Mouse (Mus musculus) layer of hippocampus, postnatal 25 days (tissue): Measurements from ENCODE around the gene Krt18. TPM values are rescaled to one million over a fixed set of nuclear protein-coding genes. Genes with fewer than 3 reads are reported as not detected.
"Not testable (repeated sequence)": the region's sequence is repeated elsewhere in the genome, so short reads cannot be mapped to it uniquely, and the experiment has no call there.

Experiments
- DNase-seq, 2 experiments: peaks; one replicate each; pipeline ENCODE4 v3.0.0; 2022; ENCODE audit warnings: mixed read lengths in 2 of 2, low spot score in 1 of 2; ENCODE audit errors: extremely low spot score in 1 of 2
- total RNA-seq, 2 experiments: library from RNA; stranded (reverse); gene quantifications; 2 replicates each; pipeline ENCODE4 v1.2.3; 2021

Gene Krt18
- total RNA-seq, result under 1 TPM; 0.17 to 0.26 TPM

- no peak for DNase-seq
Measured at GRCm38 (mm10) chr15:102028040-102028439, at the start of gene Krt18. Krt18 (plus strand) TSS chr15:102028180.

GRCm38 (mm10) chr15:101980849-101981248 lies 47.1 kb upstream of the Krt18 start:
- DNase-seq, result no peak

GRCm38 (mm10) chr15:101983315-101983948 lies 44.5 kb upstream of the Krt18 start:
- DNase-seq, result no peak

GRCm38 (mm10) chr15:101983949-101984601 lies 43.9 kb upstream of the Krt18 start:
- peak; percentile 90 to 96 for DNase-seq

GRCm38 (mm10) chr15:101984746-101985145 lies 43.2 kb upstream of the Krt18 start:
- DNase-seq, result no peak

GRCm38 (mm10) chr15:101988119-101988518 lies 39.9 kb upstream of the Krt18 start:
- peak; percentile 87 to 96 for DNase-seq

- no peak for DNase-seq
Measured at GRCm38 (mm10) chr15:101988714-101989113, 39.3 kb upstream of the Krt18 start.

GRCm38 (mm10) chr15:101990946-101991345 lies 37.0 kb upstream of the Krt18 start:
- DNase-seq, result no peak

- no peak for DNase-seq
Measured at GRCm38 (mm10) chr15:101994365-101994764, 33.6 kb upstream of the Krt18 start.

- DNase-seq, result no peak
Measured at GRCm38 (mm10) chr15:101995484-101996236, 32.3 kb upstream of the Krt18 start.

GRCm38 (mm10) chr15:101996450-101997078 lies 31.4 kb upstream of the Krt18 start:
- not testable (repeated sequence) for DNase-seq

GRCm38 (mm10) chr15:101999156-101999555 lies 28.8 kb upstream of the Krt18 start:
- no peak for DNase-seq

- DNase-seq, result no peak
Measured at GRCm38 (mm10) chr15:101999676-102000335, 28.2 kb upstream of the Krt18 start.

- DNase-seq, result no peak
Measured at GRCm38 (mm10) chr15:102002646-102003488, 25.1 kb upstream of the Krt18 start.

- DNase-seq, result no peak
Measured at GRCm38 (mm10) chr15:102003516-102003915, 24.5 kb upstream of the Krt18 start.

GRCm38 (mm10) chr15:102004189-102004588 lies 23.8 kb upstream of the Krt18 start, which contains the start of gene Krt8:
Krt8 (minus strand) TSS chr15:102004482.
- no peak for DNase-seq

GRCm38 (mm10) chr15:102005290-102005689 lies 22.7 kb upstream of the Krt18 start:
- DNase-seq, result no peak

- no peak for DNase-seq
Measured at GRCm38 (mm10) chr15:102006317-102006716, 21.7 kb upstream of the Krt18 start.
